Mouse (Mus musculus) limb, embryonic 10.5 days (tissue): ENCODE results near the gene Hist1h4i. TPM values are rescaled to one million over a fixed set of nuclear protein-coding genes. Genes with fewer than 3 reads are reported as not detected.
"Not testable (repeated sequence)": the region's sequence is repeated elsewhere in the genome, so short reads cannot be mapped to it uniquely, and the experiment has no call there.

Experiments
- DNase-seq: peaks from one replicate; pipeline ENCODE4 v3.0.0-alpha.2; 2017; ENCODE audit warnings: low spot score
- H3K27ac ChIP-seq: fragments of 300-500 bp; sonication (generic); 2 replicates; pipeline ENCODE4 v1.5.1; 2016; ENCODE audit warnings: mild to moderate bottlenecking
- H3K27me3 ChIP-seq: fragments of 300-500 bp; sonication (generic); 2 replicates; pipeline ENCODE4 v1.6.1; 2016; ENCODE audit warnings: low read depth, mild to moderate bottlenecking; ENCODE audit not compliant: poor library complexity, severe bottlenecking
- H3K36me3 ChIP-seq: fragments of 300-500 bp; sonication (generic); 2 replicates; pipeline ENCODE4 v1.6.1; 2016; ENCODE audit warnings: mild to moderate bottlenecking, moderate library complexity
- H3K4me1 ChIP-seq: fragments of 300-500 bp; sonication (generic); 2 replicates; pipeline ENCODE4 v1.6.1; 2016
- H3K4me3 ChIP-seq: fragments of 300-500 bp; sonication (generic); 2 replicates; pipeline ENCODE4 v1.5.1; 2016; ENCODE audit warnings: mild to moderate bottlenecking, moderate library complexity
- H3K9me3 ChIP-seq: fragments of 300-500 bp; sonication (generic); replicated peaks from 2 replicates; pipeline ENCODE4 v1.6.1; 2016; ENCODE audit warnings: mild to moderate bottlenecking
- WGBS: fragments of 180-500 bp; shearing (Covaris S2); methylation state at CpG from one replicate; pipeline ENCODE4 v1.1.7; 2016; 5-methylcytosine and 5-hydroxymethylcytosine counted together
- polyA plus RNA-seq: library from polyadenylated mRNA; unstranded; fragments of >200 nt; fragmentation: Nextera tagmentation; extraction: Ambion mirVana; gene quantifications from 2 replicates; pipeline ENCODE4 v1.2.1, GENCODE M21; 2016

Hist1h4i gene
- polyA plus RNA-seq, 1 experiment from 2014 or later = 27.4 TPM

DNA sequence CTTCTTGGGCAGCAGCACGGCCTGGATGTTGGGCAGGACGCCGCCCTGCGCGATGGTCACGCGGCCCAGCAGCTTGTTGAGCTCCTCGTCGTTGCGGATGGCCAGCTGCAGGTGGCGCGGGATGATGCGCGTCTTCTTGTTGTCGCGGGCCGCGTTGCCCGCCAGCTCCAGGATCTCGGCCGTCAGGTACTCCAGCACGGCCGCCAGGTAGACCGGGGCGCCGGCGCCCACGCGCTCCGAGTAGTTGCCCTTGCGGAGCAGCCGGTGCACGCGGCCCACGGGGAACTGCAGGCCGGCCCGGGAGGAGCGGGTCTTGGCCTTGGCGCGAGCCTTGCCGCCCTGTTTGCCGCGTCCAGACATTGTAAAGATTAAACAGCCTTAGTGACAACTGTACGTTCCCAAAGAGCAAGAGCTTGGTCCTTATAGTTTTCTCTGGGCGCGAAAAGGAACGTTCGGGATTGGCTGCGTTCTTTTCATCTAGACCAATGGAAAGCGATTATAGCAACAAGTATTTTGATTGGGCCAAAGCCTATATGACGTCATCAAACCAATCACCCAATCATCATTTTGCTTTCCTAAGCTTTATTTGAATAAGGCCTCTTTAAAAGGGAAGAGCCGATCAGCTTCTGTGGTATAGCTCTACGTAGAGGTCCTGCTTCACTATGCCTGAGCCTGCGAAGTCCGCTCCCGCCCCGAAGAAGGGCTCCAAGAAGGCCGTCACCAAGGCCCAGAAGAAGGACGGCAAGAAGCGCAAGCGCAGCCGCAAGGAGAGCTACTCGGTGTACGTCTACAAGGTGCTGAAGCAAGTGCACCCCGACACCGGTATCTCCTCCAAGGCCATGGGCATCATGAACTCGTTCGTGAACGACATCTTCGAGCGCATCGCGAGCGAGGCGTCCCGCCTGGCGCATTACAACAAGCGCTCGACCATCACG lies 1.7 kb upstream of the Hist1h4i start, which contains the start of the genes Hist1h2ag and Hist1h2bj:
Gene Hist1h2ag, minus strand, starts transcription at position 377 of the 935 bp plus-strand sequence.
Gene Hist1h2bj, plus strand, starts transcription at position 647 of the 935 bp plus-strand sequence.
- Histone ChIP-seq H3K4me3 (peak within 1 kb of the TSS; percentile 58), H3K27ac (peak within 1 kb of the TSS; percentile 95)
- H3K36me3 ChIP-seq, H3K4me1 ChIP-seq, H3K9me3 ChIP-seq, H3K27me3 ChIP-seq: not testable (repeated sequence)
- WGBS = under 1% methylated on average over 52 of the region's 80 CpGs
- peak; percentile 79 for DNase-seq

DNA sequence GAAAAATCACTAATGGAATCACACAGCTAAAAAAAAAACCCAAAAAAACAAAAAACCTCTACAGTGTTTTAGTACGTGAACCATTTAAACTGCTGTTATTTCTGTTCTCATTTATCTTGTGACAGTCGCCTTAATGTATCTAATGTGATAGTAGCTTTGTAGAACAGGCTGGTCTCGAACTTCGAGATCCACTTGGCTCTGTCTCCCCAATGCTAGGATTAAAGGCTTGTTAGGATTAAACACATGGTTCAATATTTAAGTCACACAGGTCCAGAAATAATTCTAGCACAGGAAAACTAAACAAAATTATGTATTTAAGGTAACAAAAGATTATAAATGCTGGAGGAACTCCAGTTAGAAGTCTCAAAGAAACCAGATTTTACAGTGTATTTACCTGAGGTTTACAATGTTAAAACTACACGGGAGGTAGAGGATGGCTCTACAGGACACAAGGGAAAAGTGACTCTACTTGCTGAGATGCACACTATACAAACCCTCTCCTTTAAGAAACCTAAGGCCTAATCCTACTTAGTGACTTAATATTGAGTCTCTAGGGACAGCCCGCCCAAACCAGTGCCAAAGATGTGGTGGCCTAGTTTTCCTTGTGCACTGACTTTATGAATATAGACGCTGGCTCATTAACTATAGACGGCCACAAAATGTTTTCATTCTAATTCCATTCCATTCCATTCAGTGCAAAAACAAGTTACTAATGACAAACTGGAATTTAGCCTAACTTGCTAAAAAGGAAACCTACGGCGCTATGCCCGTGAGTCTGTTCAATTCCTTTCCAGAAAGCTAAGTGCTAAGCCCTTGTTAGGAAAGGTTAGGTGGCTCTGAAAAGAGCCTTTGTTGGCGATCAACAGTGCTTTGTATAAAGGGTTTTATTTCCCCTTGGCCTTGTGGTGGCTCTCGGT lies 747 bp upstream of the Hist1h4i start:
- 5% methylated on average over 13 of the region's 13 CpGs for WGBS
- H3K36me3 ChIP-seq = no peaks in the 10 kb centered on the region
- DNase-seq = no peak
- H3K9me3 ChIP-seq = no peaks in the 10 kb centered on the region
- H3K4me3 ChIP-seq = peak overlapping the region; percentile 58
- no peaks in the 10 kb centered on the region for H3K27me3 ChIP-seq
- peak overlapping the region; percentile 95 for H3K27ac ChIP-seq
- peaks cover 6% of the 10 kb centered on the region; the same call in 1 of the 2 replicates for H3K4me1 ChIP-seq

- WGBS = under 1% methylated on average over 24 of the region's 24 CpGs
- DNase-seq = peak; percentile 71
- peaks cover 13% of the 10 kb centered on the region; the same call in 1 of the 2 replicates for H3K4me1 ChIP-seq
- H3K27me3 ChIP-seq = no peaks in the 10 kb centered on the region
- H3K9me3 ChIP-seq = no peaks in the 10 kb centered on the region
- peak overlapping the region; percentile 95 for H3K27ac ChIP-seq
- H3K36me3 ChIP-seq = no peaks in the 10 kb centered on the region
- peak overlapping the region; percentile 58 for H3K4me3 ChIP-seq
Measured at GRCm38 (mm10) chr13:22040464-22041141, 559 bp downstream of the Hist1h4i start.

DNA sequence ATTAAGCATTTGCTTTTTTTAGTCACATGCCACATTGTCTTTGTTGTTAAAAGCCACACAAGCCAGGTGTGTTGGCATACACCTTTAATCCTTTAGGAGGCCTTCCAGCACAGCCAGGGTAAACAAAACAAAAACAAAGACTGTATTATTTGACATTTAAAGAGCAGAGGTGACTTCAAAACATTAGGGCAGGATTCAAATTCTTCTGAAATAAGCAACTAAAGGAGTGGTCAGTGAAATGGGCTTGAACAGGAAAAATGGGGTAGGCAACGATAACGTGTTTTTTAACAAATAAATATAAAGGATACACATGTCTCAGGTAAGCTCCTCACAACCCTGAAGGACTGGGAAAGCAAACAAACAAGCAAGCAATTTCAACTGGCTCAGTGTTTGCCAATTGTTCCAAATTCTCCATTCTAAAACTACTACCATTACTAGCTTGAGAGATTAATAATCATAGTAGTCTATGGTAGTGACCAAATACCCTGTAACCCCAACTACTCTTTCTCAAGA lies 1.2 kb downstream of the Hist1h4i start:
- Histone ChIP-seq H3K27ac (peak overlapping the region; percentile 95), H3K27me3 (no peaks in the 10 kb centered on the region), H3K4me3 (peak overlapping the region; percentile 58), H3K36me3 (no peaks in the 10 kb centered on the region), H3K4me1 (peaks cover 13% of the 10 kb centered on the region; the same call in 1 of the 2 replicates), H3K9me3 (no peaks in the 10 kb centered on the region)
- no peak for DNase-seq
- WGBS = 5% methylated on average over 2 of the region's 2 CpGs

GRCm38 (mm10) chr13:22039364-22039763 lies 1.8 kb downstream of the Hist1h4i start:
- peaks cover 11% of the 10 kb centered on the region; the same call in 1 of the 2 replicates for H3K4me1 ChIP-seq
- no peaks in the 10 kb centered on the region for H3K9me3 ChIP-seq
- no peaks in the 10 kb centered on the region for H3K27me3 ChIP-seq
- peak overlapping the region; percentile 95 for H3K27ac ChIP-seq
- 73% methylated on average over 5 of the region's 5 CpGs for WGBS
- peak overlapping the region; percentile 58 for H3K4me3 ChIP-seq
- H3K36me3 ChIP-seq = no peaks in the 10 kb centered on the region
- DNase-seq = no peak

DNA sequence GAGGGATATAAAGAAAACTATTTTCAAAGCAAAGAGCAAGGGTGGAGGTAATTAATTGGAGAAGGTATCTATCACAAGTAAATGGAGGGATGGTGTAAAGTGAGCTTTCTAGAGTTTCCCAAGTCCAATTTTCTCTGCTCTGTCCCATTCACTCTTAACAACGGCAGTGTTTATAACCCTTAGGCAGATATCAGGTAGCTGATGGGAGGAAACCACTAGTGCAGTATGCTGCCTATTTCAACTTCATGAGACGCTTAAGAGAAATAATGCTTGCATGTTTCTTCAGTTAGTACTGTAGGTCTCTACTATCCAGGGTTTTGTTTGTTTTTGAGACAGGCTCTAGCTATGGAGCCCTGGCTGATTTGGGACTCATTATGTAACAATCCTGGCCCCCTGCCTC lies 3.7 kb downstream of the Hist1h4i start:
- 79% methylated on average over 2 of the region's 2 CpGs for WGBS
- Histone ChIP-seq H3K4me1 (peaks cover 14% of the 10 kb centered on the region; the same call in 1 of the 2 replicates), H3K27me3 (no peaks in the 10 kb centered on the region), H3K27ac (peak overlapping the region; percentile 95), H3K9me3 (no peaks in the 10 kb centered on the region), H3K36me3 (no peaks in the 10 kb centered on the region), H3K4me3 (peak overlapping the region; percentile 51)
- DNase-seq = no peak

DNA sequence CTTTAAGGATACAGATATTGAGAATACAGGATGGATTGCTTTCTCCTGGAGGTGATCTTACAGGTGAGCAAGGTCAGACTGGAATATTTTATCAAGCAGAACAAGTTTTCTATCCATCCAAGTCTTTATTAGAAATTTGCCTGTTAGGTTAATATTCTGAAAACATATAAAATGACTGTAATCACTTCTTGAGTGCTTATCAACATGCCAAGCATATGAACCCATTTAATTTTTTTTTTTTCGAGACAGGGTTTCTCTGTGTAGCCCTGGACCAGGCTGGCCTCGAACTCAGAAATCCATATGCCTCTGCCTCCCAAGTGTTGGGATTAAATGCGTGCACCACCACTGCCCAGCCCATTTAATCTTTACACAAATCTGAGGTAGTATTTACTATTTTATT lies 4.2 kb downstream of the Hist1h4i start:
- Histone ChIP-seq H3K36me3 (no peaks in the 10 kb centered on the region), H3K9me3 (no peaks in the 10 kb centered on the region), H3K27ac (peak overlapping the region; percentile 95), H3K4me3 (peak overlapping the region; percentile 51), H3K4me1 (peaks cover 14% of the 10 kb centered on the region; the same call in 1 of the 2 replicates), H3K27me3 (no peaks in the 10 kb centered on the region)
- no peak for DNase-seq
- WGBS = 69% methylated on average over 3 of the region's 3 CpGs

DNA sequence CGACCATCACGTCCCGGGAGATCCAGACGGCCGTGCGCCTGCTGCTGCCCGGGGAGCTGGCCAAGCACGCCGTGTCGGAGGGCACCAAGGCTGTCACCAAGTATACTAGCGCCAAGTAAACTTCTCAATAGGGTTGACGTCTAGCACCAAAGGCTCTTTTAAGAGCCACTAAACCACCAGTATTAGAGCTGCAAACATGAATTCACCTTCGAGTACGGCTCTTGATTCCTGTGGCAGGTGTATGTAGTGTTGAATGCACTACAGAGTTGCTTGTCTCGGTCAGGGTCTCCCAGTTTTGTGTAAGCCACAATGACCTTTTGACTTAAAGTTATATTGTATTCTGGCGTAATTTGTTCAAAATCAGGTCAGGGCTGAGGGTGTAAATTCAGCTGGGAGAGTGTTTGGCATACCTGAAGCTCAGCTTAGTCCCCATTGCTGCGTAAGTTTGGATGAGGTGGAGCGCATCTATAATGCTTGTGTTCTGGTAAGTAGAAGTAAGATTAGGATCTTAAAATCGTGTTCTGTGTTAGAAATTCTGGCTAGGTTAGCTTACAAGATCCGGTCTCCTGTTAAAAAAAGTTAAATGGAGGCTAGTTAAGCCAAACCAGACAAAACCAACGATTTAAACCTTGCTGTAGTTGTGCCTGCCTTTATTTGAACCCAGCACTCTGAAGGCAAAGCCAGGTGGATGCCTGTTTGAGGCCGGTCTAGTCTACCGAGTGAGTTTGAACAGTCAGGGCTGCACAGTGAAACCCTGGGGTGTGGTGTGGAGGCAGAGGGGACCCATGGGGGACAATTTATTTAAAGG lies 4.8 kb downstream of the Hist1h4i start:
- Histone ChIP-seq H3K27me3 (no peaks in the 10 kb centered on the region), H3K27ac (peak overlapping the region; percentile 95), H3K4me3 (peak overlapping the region; percentile 51), H3K4me1 (peaks cover 14% of the 10 kb centered on the region; the same call in 1 of the 2 replicates), H3K9me3 (no peaks in the 10 kb centered on the region), H3K36me3 (no peaks in the 10 kb centered on the region)
- WGBS = 4% methylated on average over 22 of the region's 23 CpGs
- peak; percentile 70 for DNase-seq

GRCm38 (mm10) chr13:22035267-22036148 lies 5.7 kb downstream of the Hist1h4i start, which contains the start of the genes Hist1h2ah and Hist1h2bk:
Gene Hist1h2ah (minus strand): TSS chr13:22035568.
Gene Hist1h2bk (plus strand): TSS chr13:22035870.
- peak within 1 kb of the TSS; percentile 95 for H3K27ac ChIP-seq
- not testable (repeated sequence) for H3K9me3 ChIP-seq, H3K27me3 ChIP-seq, H3K36me3 ChIP-seq
- WGBS = 0% methylated on average over 29 of the region's 69 CpGs
- H3K4me3 ChIP-seq = peak within 1 kb of the TSS; percentile 55
- peak; percentile 81 for DNase-seq
- H3K4me1 ChIP-seq = peaks cover 14% of the 10 kb centered on the region; the same call in 1 of the 2 replicates

DNA sequence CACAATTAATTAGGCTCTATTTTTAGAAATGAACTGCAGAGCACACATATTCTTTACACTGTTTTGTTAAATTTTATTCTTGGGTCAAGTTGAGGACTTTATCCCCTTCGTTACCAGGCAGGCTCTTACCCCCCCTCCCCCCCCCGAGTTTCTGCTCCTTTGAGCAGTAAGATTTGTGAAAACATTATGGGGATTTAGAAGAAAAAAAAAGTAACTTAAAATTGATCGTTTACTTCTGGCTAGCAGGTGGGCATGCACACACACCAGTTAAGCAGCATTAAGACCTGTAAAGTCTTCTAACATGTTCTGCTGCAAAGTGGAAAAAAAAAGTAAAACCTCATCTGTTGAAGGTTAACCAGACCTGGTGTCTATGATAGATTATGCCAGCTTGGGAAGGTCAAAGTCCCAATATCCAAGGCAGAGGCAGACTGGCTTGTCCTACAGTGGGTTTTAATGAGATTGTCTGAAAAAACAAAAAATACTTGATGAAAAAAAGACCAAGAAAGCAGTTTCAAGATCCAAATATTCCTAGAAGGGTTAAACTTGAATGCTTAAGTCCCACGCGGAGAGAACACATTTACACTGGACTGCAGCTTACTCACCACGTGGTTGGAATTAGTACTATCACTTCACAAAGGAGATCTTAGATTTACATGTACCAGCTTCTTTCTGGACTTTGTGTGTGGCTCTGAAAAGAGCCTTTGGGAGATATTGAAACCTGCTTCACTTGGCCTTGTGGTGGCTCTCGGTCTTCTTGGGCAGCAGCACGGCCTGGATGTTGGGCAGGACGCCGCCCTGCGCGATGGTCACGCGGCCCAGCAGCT lies 6.5 kb downstream of the Hist1h4i start:
- Histone ChIP-seq H3K27me3 (no peaks in the 10 kb centered on the region), H3K9me3 (no peaks in the 10 kb centered on the region), H3K4me1 (peaks cover 14% of the 10 kb centered on the region; the same call in 1 of the 2 replicates), H3K27ac (peak overlapping the region; percentile 89), H3K4me3 (peak overlapping the region; percentile 55), H3K36me3 (no peaks in the 10 kb centered on the region)
- DNase-seq = no peak
- under 1% methylated on average over 11 of the region's 14 CpGs for WGBS
